Mouse (Mus musculus): ENCODE results near the gene Plvap.

Plvap gene

GRCm38 (mm10) chr8:71511644-71512043 lies at the start of gene Plvap:
Gene Plvap, minus strand, starts transcription at chr8:71511752.
- peak; percentile 84 for DNase-seq

GRCm38 (mm10) chr8:71560765-71561164 lies 49.2 kb upstream of the Plvap start:
- DNase-seq, result no peak

GRCm38 (mm10) chr8:71560071-71560470 lies 48.5 kb upstream of the Plvap start:
- no peak for DNase-seq

- peak; percentile 93 for DNase-seq
Measured at GRCm38 (mm10) chr8:71558958-71559690, 47.6 kb upstream of the Plvap start.

- no peak for DNase-seq
Measured at GRCm38 (mm10) chr8:71558071-71558957, 46.8 kb upstream of the Plvap start, which contains the start of gene Tmem221. Gene Tmem221, minus strand, starts transcription at chr8:71558871.

GRCm38 (mm10) chr8:71554644-71555043 lies 43.1 kb upstream of the Plvap start:
- DNase-seq, result peak; percentile 29

GRCm38 (mm10) chr8:71554001-71554400 lies 42.4 kb upstream of the Plvap start:
- DNase-seq, result no peak

GRCm38 (mm10) chr8:71552770-71553169 lies 41.2 kb upstream of the Plvap start:
- DNase-seq, result no peak

GRCm38 (mm10) chr8:71550754-71551153 lies 39.2 kb upstream of the Plvap start:
- DNase-seq, result no peak

- DNase-seq, result no peak
Measured at GRCm38 (mm10) chr8:71547590-71547989, 36.0 kb upstream of the Plvap start.

- DNase-seq, result no peak
Measured at GRCm38 (mm10) chr8:71545053-71545452, 33.5 kb upstream of the Plvap start.

GRCm38 (mm10) chr8:71543755-71544154 lies 32.2 kb upstream of the Plvap start:
- no peak for DNase-seq

- peak; percentile 100 for DNase-seq
Measured at GRCm38 (mm10) chr8:71542632-71543343, 31.2 kb upstream of the Plvap start, which contains the start of gene Mvb12a. Gene Mvb12a, plus strand, starts transcription at chr8:71542922.

- peak; percentile 99 for DNase-seq
Measured at GRCm38 (mm10) chr8:71537028-71537867, 25.7 kb upstream of the Plvap start, which contains the start of gene Bst2. Gene Bst2, minus strand, starts transcription at chr8:71537456.

- DNase-seq, result no peak
Measured at GRCm38 (mm10) chr8:71535663-71536062, 24.1 kb upstream of the Plvap start.

GRCm38 (mm10) chr8:71534263-71534810 lies 22.8 kb upstream of the Plvap start:
- no peak for DNase-seq

GRCm38 (mm10) chr8:71530735-71531467 lies 19.3 kb upstream of the Plvap start:
- peak; percentile 73 for DNase-seq

- DNase-seq, result peak; percentile 80
Measured at GRCm38 (mm10) chr8:71528362-71529073, 17.0 kb upstream of the Plvap start.

- DNase-seq, result no peak
Measured at GRCm38 (mm10) chr8:71527162-71527870, 15.8 kb upstream of the Plvap start.

GRCm38 (mm10) chr8:71526272-71526671 lies 14.7 kb upstream of the Plvap start:
- no peak for DNase-seq

All from lung, postnatal 36 days (tissue).